Comparison of ENCODE assay signal across 13 mouse cellular contexts in the genomic region with DNA sequence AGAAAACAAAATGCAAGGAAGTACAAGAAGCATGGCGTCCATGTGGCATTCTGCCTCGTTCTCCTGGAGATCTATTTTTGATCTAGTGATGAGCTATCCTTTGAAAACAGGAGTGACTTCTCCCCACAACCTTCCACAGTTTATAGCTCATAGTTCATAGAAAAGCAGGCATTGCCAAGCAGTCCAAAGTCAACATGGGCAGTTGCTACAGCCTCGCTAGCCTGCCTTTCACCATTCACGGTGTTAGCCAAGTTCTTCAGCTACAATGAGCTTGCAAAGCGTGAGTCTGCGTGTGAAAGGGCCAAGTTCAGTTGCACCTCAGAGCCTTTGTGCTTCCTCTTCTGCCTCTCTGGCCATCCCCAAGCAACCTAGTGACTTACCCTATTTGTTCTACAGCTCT.
"Had no signal": no experiment of that assay in that cellular context is flagged by ENCODE, and none has a peak within 500 bp of the region (broad histone marks: within the 10 kb centered on the region; RNA-seq: fewer than 3 reads in every experiment).

No protein-coding gene starts in this region.

- ATAC-seq: intestine, embryonic 16.5 days; liver, embryonic 12.5 days had no signal

- H3K9ac ChIP-seq: limb, embryonic 12.5 days; limb, embryonic 15.5 days; liver, embryonic 12.5 days; liver, embryonic 15.5 days had no signal

- H3K27me3 ChIP-seq: limb, embryonic 12.5 days; limb, embryonic 15.5 days; liver, embryonic 12.5 days; liver, embryonic 15.5 days had no signal

- H3K27ac ChIP-seq: limb, embryonic 12.5 days; limb, embryonic 15.5 days; liver, embryonic 12.5 days; liver, embryonic 15.5 days had no signal

- DNase-seq: left cerebral cortex, postnatal 4 days; lung, adult 2 months; lung, postnatal 14 days; lung, postnatal 4 days; midbrain, embryonic 14.5 days; thymus, adult 18-20 months; thymus, postnatal 36 days had no signal

- H3K4me2 ChIP-seq: limb, embryonic 12.5 days; limb, embryonic 15.5 days; liver, embryonic 12.5 days; liver, embryonic 15.5 days; midbrain, embryonic 11.5 days had no signal

- H3K4me3 ChIP-seq: limb, embryonic 12.5 days; limb, embryonic 15.5 days; liver, embryonic 12.5 days; liver, embryonic 15.5 days had no signal

- H3K9me3 ChIP-seq: limb, embryonic 12.5 days; limb, embryonic 15.5 days; liver, embryonic 12.5 days; liver, embryonic 15.5 days had no signal

- H3K36me3 ChIP-seq: limb, embryonic 12.5 days; limb, embryonic 15.5 days; liver, embryonic 12.5 days; liver, embryonic 15.5 days had no signal

- H3K4me1 ChIP-seq: limb, embryonic 12.5 days; limb, embryonic 15.5 days; liver, embryonic 12.5 days; liver, embryonic 15.5 days had no signal
